Mouse (Mus musculus) neural tube, embryonic 14.5 days (tissue): ENCODE results near the gene Ifnar1. TPM values are rescaled to one million over a fixed set of nuclear protein-coding genes. Genes with fewer than 3 reads are reported as not detected.

ENCODE experiments used
- ATAC-seq: fragments of 200-750 bp; cut with Nextera tagmentation; 2 replicates; pipeline ENCODE4 v1.8.0; 2017; ENCODE audit warnings: low read depth, mild to moderate bottlenecking, moderate TSS enrichment, moderate library complexity
- H3K27ac ChIP-seq: fragments of 300-500 bp; sonication (generic); 2 replicates; pipeline ENCODE4 v1.5.1; 2014; ENCODE audit warnings: low read depth, mild to moderate bottlenecking, control low read depth, low read length, moderate library complexity, mixed read lengths
- H3K27me3 ChIP-seq: fragments of 300-500 bp; sonication (generic); 2 replicates; pipeline ENCODE4 v1.6.1; 2014; ENCODE audit warnings: low read length; ENCODE audit not compliant: control insufficient read depth, insufficient read depth
- H3K36me3 ChIP-seq: fragments of 300-500 bp; sonication (generic); 2 replicates; pipeline ENCODE4 v1.6.1; 2014; ENCODE audit warnings: low read length, mixed read lengths; ENCODE audit not compliant: control insufficient read depth, insufficient read depth
- H3K4me1 ChIP-seq: fragments of 300-500 bp; sonication (generic); 2 replicates; pipeline ENCODE4 v1.6.1; 2014; ENCODE audit warnings: low read length; ENCODE audit not compliant: control insufficient read depth, insufficient read depth
- H3K4me2 ChIP-seq: fragments of 300-500 bp; sonication (generic); 2 replicates; pipeline ENCODE4 v1.6.1; 2014; ENCODE audit warnings: mild to moderate bottlenecking, low read depth, low read length, control low read depth
- H3K4me3 ChIP-seq: fragments of 300-500 bp; sonication (generic); 2 replicates; pipeline ENCODE4 v1.5.1; 2014; ENCODE audit warnings: low read depth, low read length, control low read depth, mixed read lengths
- H3K9ac ChIP-seq: fragments of 300-500 bp; sonication (generic); replicated peaks from 2 replicates; pipeline ENCODE4 v1.6.1; 2014; ENCODE audit warnings: low read depth, mild to moderate bottlenecking, control low read depth, low read length, mixed read lengths
- H3K9me3 ChIP-seq: fragments of 300-500 bp; sonication (generic); 2 replicates; pipeline ENCODE4 v1.6.1; 2016; ENCODE audit warnings: low read length; ENCODE audit not compliant: control insufficient read depth
- WGBS: fragments of 180-500 bp; shearing (Covaris S2); extraction: QIAGEN DNeasy Blood & Tissue Kit; methylation state at CpG from one replicate; pipeline ENCODE4 v1.1.7; 2014; 5-methylcytosine and 5-hydroxymethylcytosine counted together
- polyA plus RNA-seq: library from polyadenylated mRNA; unstranded; fragments of >200 nt; fragmentation: Nextera tagmentation; extraction: Ambion mirVana; gene quantifications from 2 replicates; pipeline ENCODE4 v1.2.1, GENCODE M21; 2014

Gene Ifnar1
- polyA plus RNA-seq, 1 experiment from 2014 or later, result 48.3 TPM

DNA sequence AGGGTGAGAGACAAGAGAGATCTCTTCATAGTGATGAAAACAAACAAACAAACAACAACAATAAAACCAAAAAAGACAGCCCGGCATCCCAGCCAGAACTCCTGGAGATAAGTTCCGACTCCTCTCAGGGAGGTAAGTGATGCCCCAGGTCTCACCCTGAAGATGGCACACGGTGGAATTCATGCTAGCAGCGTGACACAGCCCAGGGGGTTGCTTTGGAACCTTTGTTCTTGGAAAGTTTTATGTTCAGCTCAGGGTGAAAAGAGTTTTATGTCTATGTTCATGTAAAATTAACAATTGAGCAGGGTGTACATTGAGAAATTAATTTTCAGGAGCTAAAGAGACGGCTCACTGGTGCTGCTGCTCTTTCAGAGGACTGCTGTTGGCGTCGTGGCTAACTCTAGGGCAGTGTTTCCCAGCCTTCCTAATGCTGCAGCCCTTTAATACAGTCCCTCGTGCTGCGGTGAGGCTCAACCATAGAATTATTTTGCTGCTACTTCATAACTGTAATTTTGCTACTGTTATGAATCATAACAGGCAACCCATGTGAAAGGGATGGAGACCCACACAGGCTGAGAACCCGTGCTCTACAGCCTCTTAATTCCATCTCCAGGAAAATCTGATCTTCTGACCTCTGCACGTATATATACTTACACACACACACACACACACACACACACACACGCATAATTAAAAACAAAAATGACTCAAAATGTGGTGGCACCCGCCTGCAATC lies 19.4 kb upstream of the Ifnar1 start:
- no peaks in the 10 kb centered on the region for H3K27me3 ChIP-seq
- no peaks in the 10 kb centered on the region for H3K36me3 ChIP-seq
- no peaks in the 10 kb centered on the region for H3K9me3 ChIP-seq
- H3K4me1 ChIP-seq, result peaks cover 17% of the 10 kb centered on the region
- H3K27ac ChIP-seq, result no peak overlapping the region
- WGBS, result 44% methylated on average over 13 of the region's 13 CpGs
- no peak for ATAC-seq
- peak overlapping the region; percentile 63 for H3K4me3 ChIP-seq
- peak overlapping the region; percentile 60 for H3K9ac ChIP-seq
- H3K4me2 ChIP-seq, result peak overlapping the region; percentile 91

DNA sequence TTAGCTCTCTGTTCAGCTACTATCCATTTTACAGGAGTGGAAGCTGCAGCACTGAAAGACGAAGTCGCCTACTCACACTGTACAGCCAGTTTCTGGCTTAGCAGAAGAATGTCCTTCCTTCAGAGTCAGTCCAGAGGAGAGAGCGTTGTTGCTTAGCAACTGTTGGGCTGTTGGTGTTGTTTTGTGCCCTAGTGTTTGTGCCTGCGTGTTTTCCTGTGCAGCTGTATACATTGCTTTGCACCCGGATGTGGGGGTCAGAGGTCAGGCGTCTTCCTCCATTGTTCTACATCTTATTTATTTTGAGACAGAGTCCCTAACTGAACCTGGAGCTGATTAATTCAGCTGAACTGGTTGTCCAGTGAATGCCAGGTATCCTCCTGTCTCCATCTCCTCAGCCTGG lies 18.5 kb upstream of the Ifnar1 start:
- peak overlapping the region; percentile 7; the same call in 1 of the 2 replicates for H3K4me3 ChIP-seq
- 26% methylated on average over 6 of the region's 6 CpGs for WGBS

DNA sequence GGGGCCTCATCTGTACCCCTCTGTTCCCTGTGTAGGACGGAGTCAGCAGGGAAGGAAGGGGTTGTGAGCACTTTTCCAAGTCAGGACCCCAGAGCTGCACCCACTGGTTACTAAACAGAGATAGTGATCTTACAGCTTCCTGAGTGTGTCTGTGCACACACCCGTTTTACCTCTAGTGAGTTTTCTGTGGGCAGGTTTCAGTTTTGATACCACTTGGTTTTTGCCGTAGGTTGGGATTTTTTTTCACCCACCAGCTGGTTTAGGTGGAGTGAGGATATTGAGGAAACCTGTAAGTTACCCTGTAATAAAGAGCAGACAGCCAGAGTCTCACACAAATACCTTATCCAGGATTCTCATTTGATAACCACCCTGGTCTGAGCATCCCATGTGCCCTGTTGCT lies 14.6 kb upstream of the Ifnar1 start:
- H3K4me1 ChIP-seq, result peaks cover 14% of the 10 kb centered on the region
- H3K27ac ChIP-seq, result no peak overlapping the region
- 94% methylated on average over 3 of the region's 3 CpGs for WGBS
- no peak overlapping the region for H3K4me2 ChIP-seq
- H3K9me3 ChIP-seq, result no peaks in the 10 kb centered on the region
- H3K27me3 ChIP-seq, result no peaks in the 10 kb centered on the region
- no peaks in the 10 kb centered on the region for H3K36me3 ChIP-seq
- H3K9ac ChIP-seq, result no peak overlapping the region
- ATAC-seq, result no peak
- no peak overlapping the region for H3K4me3 ChIP-seq

More for the DNA sequence above, 18.5 kb upstream of the Ifnar1 start:
- H3K36me3 ChIP-seq, result no peaks in the 10 kb centered on the region
- H3K4me1 ChIP-seq, result peaks cover 17% of the 10 kb centered on the region
- H3K27ac ChIP-seq, result no peak overlapping the region
- no peaks in the 10 kb centered on the region for H3K27me3 ChIP-seq
- ATAC-seq, result no peak
- H3K9ac ChIP-seq, result no peak overlapping the region
- no peaks in the 10 kb centered on the region for H3K9me3 ChIP-seq
- peak overlapping the region; percentile 91; the same call in 1 of the 2 replicates for H3K4me2 ChIP-seq

DNA sequence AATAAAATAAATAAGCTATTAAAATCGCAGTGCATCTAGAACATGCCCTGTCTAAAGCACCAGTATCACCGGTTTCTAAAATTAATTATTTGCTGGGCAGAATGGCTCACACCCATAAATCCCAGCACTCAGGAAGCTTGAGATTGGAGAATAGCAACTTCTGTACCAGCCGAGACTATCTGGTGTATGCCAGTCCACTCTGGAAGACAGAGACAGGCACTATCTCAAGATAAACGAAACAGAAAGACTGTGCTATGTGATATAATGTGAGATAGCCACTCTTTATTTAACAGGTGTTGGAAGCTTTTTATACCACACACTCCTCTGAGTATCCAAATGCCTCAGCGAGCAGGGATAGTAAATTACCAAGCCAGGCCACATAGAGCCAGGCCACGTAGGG lies 13.6 kb upstream of the Ifnar1 start:
- 84% methylated on average over 6 of the region's 6 CpGs for WGBS
- no peak overlapping the region for H3K4me2 ChIP-seq
- H3K4me1 ChIP-seq, result peaks cover 4% of the 10 kb centered on the region
- no peaks in the 10 kb centered on the region for H3K36me3 ChIP-seq
- no peak for ATAC-seq
- H3K4me3 ChIP-seq, result no peak overlapping the region
- H3K27me3 ChIP-seq, result no peaks in the 10 kb centered on the region
- no peaks in the 10 kb centered on the region for H3K9me3 ChIP-seq
- H3K27ac ChIP-seq, result no peak overlapping the region
- no peak overlapping the region for H3K9ac ChIP-seq

GRCm38 (mm10) chr16:91475753-91476152 lies 9.3 kb upstream of the Ifnar1 start:
- no peak for ATAC-seq
- Histone ChIP-seq H3K4me2 (no peak overlapping the region), H3K9me3 (no peaks in the 10 kb centered on the region), H3K27me3 (no peaks in the 10 kb centered on the region), H3K27ac (no peak overlapping the region), H3K4me1 (no peaks in the 10 kb centered on the region), H3K36me3 (no peaks in the 10 kb centered on the region), H3K9ac (no peak overlapping the region), H3K4me3 (no peak overlapping the region)
- WGBS, result 40% methylated on average over 7 of the region's 7 CpGs

- WGBS, result 56% methylated on average over 1 of the region's 1 CpGs
- Histone ChIP-seq H3K27ac (no peak overlapping the region), H3K4me1 (no peaks in the 10 kb centered on the region), H3K36me3 (no peaks in the 10 kb centered on the region), H3K9ac (no peak overlapping the region), H3K4me2 (no peak overlapping the region), H3K27me3 (no peaks in the 10 kb centered on the region), H3K4me3 (no peak overlapping the region), H3K9me3 (no peaks in the 10 kb centered on the region)
- ATAC-seq, result no peak
These were observed 7.0 kb upstream of the Ifnar1 start for GRCm38 (mm10) chr16:91478067-91478466.

- H3K36me3 ChIP-seq, result no peaks in the 10 kb centered on the region
- no peaks in the 10 kb centered on the region for H3K9me3 ChIP-seq
- no peak overlapping the region for H3K27ac ChIP-seq
- no peak overlapping the region for H3K4me3 ChIP-seq
- no peak for ATAC-seq
- no peak overlapping the region for H3K4me2 ChIP-seq
- no peaks in the 10 kb centered on the region for H3K27me3 ChIP-seq
- H3K4me1 ChIP-seq, result peaks cover 2% of the 10 kb centered on the region; the same call in 1 of the 2 replicates
- H3K9ac ChIP-seq, result no peak overlapping the region
These were observed 4.5 kb upstream of the Ifnar1 start for GRCm38 (mm10) chr16:91480517-91480916.

GRCm38 (mm10) chr16:91484387-91484786 lies 651 bp upstream of the Ifnar1 start:
- Histone ChIP-seq H3K9me3 (no peaks in the 10 kb centered on the region), H3K4me1 (peaks cover 10% of the 10 kb centered on the region), H3K27ac (peak overlapping the region; percentile 94), H3K4me3 (peak overlapping the region; percentile 98), H3K36me3 (0 out of 2 replicates have a peak, but pooled peaks cover 2% of the 10 kb centered on the region), H3K27me3 (no peaks in the 10 kb centered on the region), H3K9ac (peak overlapping the region; percentile 59; the same call in 1 of the 2 replicates), H3K4me2 (peak overlapping the region; percentile 87)
- WGBS, result 53% methylated on average over 17 of the region's 17 CpGs
- peak; percentile 39; the same call in 1 of the 2 replicates for ATAC-seq

DNA sequence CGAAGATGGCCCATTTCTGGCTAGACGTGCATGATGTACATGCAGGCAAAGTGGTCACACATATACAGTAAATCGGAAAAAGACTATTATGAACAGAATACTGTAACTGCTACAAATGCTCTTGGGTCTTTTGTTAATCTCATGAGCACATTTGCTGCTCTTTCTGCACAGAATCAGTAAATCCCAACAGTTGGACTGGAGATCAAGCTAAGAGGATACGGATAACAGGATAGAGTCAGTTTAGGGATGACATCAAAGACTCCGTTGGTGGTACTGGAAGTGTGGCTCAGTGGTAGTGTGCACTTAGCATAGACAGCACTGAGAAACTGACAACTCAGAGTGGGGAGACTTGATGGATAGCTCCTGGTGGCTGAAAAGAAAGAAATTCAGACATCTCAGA lies 803 bp downstream of the Ifnar1 start:
- Histone ChIP-seq H3K4me2 (peak overlapping the region; percentile 87), H3K9ac (peak overlapping the region; percentile 90), H3K4me1 (peaks cover 10% of the 10 kb centered on the region), H3K4me3 (peak overlapping the region; percentile 98), H3K27ac (peak overlapping the region; percentile 94; the same call in 1 of the 2 replicates), H3K9me3 (no peaks in the 10 kb centered on the region), H3K27me3 (no peaks in the 10 kb centered on the region), H3K36me3 (peaks cover 16% of the 10 kb centered on the region)
- 32% methylated on average over 5 of the region's 5 CpGs for WGBS
- no peak for ATAC-seq
